Mouse (Mus musculus): ENCODE measurements at regions not wholly inside any gene's neighbourhood (a gene's known extent, or its start where the extent isn't known, plus 50 kb on each side); places are given as distances from the start of the nearest gene placed in this dataset.

- no peaks in the 10 kb centered on the region for H3K4me1 ChIP-seq
- H3K27me3 ChIP-seq (replicated peaks) = no peaks in the 10 kb centered on the region
- WGBS = 55% methylated on average over 4 of the region's 4 CpGs
- H3K4me3 ChIP-seq (replicated peaks) = no peak overlapping the region
- no peak overlapping the region for H3K27ac ChIP-seq (replicated peaks)
- H3K9ac ChIP-seq (replicated peaks) = no peak overlapping the region
- H3K4me2 ChIP-seq = no peak overlapping the region
- H3K9me3 ChIP-seq (replicated peaks) = no peaks in the 10 kb centered on the region
- no peaks in the 10 kb centered on the region for H3K36me3 ChIP-seq
- no peak for ATAC-seq (ENCODE audit: low FRiP score)
Measured at GRCm38 (mm10) chr11:109061971-109062370, 82.2 kb downstream of the E030025P04Rik start.

- ATAC-seq (ENCODE audit: low FRiP score) = no peak
- Histone ChIP-seq H3K4me2 (no peak overlapping the region), H3K4me3 (replicated peaks) (no peak overlapping the region), H3K4me1 (no peaks in the 10 kb centered on the region), H3K27me3 (replicated peaks) (no peaks in the 10 kb centered on the region), H3K9me3 (replicated peaks) (no peaks in the 10 kb centered on the region), H3K36me3 (no peaks in the 10 kb centered on the region), H3K9ac (replicated peaks) (no peak overlapping the region), H3K27ac (replicated peaks) (no peak overlapping the region)
- WGBS = 84% methylated on average over 3 of the region's 3 CpGs
Measured at GRCm38 (mm10) chr11:109060527-109060908, 83.7 kb downstream of the E030025P04Rik start.

GRCm38 (mm10) chr11:109059863-109060526 lies 84.2 kb downstream of the E030025P04Rik start:
- Histone ChIP-seq H3K27me3 (replicated peaks) (no peaks in the 10 kb centered on the region), H3K4me2 (no peak overlapping the region), H3K4me1 (no peaks in the 10 kb centered on the region), H3K9ac (replicated peaks) (no peak overlapping the region), H3K9me3 (replicated peaks) (0 out of 2 replicates have a peak, but pooled peaks cover under 1% of the 10 kb centered on the region), H3K4me3 (replicated peaks) (no peak overlapping the region), H3K36me3 (no peaks in the 10 kb centered on the region), H3K27ac (replicated peaks) (no peak overlapping the region)
- no peak for ATAC-seq (ENCODE audit: low FRiP score)
- WGBS = 92% methylated on average over 12 of the region's 12 CpGs

- Histone ChIP-seq H3K27me3 (replicated peaks) (no peaks in the 10 kb centered on the region), H3K36me3 (no peaks in the 10 kb centered on the region), H3K9ac (replicated peaks) (no peak overlapping the region)
Measured at GRCm38 (mm10) chr11:109058021-109058420, 86.1 kb downstream of the E030025P04Rik start.

GRCm38 (mm10) chr11:109048257-109049101 lies 95.7 kb downstream of the E030025P04Rik start:
- no peak overlapping the region for H3K9ac ChIP-seq (replicated peaks)
- H3K9me3 ChIP-seq (replicated peaks) = no peaks in the 10 kb centered on the region
- ATAC-seq (ENCODE audit: low FRiP score) = no peak
- no peak overlapping the region for H3K27ac ChIP-seq (replicated peaks)
- no peak overlapping the region for H3K4me3 ChIP-seq (replicated peaks)
- H3K4me2 ChIP-seq = no peak overlapping the region
- 74% methylated on average over 10 of the region's 10 CpGs for WGBS
- no peaks in the 10 kb centered on the region for H3K27me3 ChIP-seq (replicated peaks)
- H3K36me3 ChIP-seq = no peaks in the 10 kb centered on the region
- H3K4me1 ChIP-seq = peaks cover 3% of the 10 kb centered on the region; the same call in 1 of the 2 replicates

More at GRCm38 (mm10) chr11:109058021-109058420, 86.1 kb downstream of the E030025P04Rik start:
- Histone ChIP-seq H3K4me2 (no peak overlapping the region), H3K9me3 (replicated peaks) (peaks cover 6% of the 10 kb centered on the region; the same call in 1 of the 2 replicates), H3K27ac (replicated peaks) (no peak overlapping the region), H3K4me1 (no peaks in the 10 kb centered on the region), H3K4me3 (replicated peaks) (no peak overlapping the region)
- no peak for ATAC-seq (ENCODE audit: low FRiP score)

- no peak overlapping the region for H3K9ac ChIP-seq (replicated peaks)
- H3K9me3 ChIP-seq (replicated peaks) = no peaks in the 10 kb centered on the region
- no peak overlapping the region for H3K4me3 ChIP-seq (replicated peaks)
- WGBS = 91% methylated on average over 4 of the region's 4 CpGs
- peaks cover 3% of the 10 kb centered on the region; the same call in 1 of the 2 replicates for H3K4me1 ChIP-seq
- no peak for ATAC-seq (ENCODE audit: low FRiP score)
- H3K27me3 ChIP-seq (replicated peaks) = no peaks in the 10 kb centered on the region
- no peak overlapping the region for H3K27ac ChIP-seq (replicated peaks)
- no peak overlapping the region for H3K4me2 ChIP-seq
- no peaks in the 10 kb centered on the region for H3K36me3 ChIP-seq
Measured at GRCm38 (mm10) chr11:109047483-109048110, 96.6 kb downstream of the E030025P04Rik start.

- Histone ChIP-seq H3K4me2 (no peak overlapping the region), H3K4me3 (replicated peaks) (no peak overlapping the region), H3K36me3 (no peaks in the 10 kb centered on the region), H3K27me3 (replicated peaks) (no peaks in the 10 kb centered on the region), H3K9me3 (replicated peaks) (no peaks in the 10 kb centered on the region), H3K27ac (replicated peaks) (no peak overlapping the region), H3K4me1 (peaks cover 3% of the 10 kb centered on the region; the same call in 1 of the 2 replicates), H3K9ac (replicated peaks) (no peak overlapping the region)
- ATAC-seq (ENCODE audit: low FRiP score) = no peak
- 45% methylated on average over 1 of the region's 1 CpGs for WGBS
Measured at GRCm38 (mm10) chr11:109046446-109046845, 97.7 kb downstream of the E030025P04Rik start.

- 51% methylated on average over 7 of the region's 7 CpGs for WGBS
- no peak for ATAC-seq (ENCODE audit: low FRiP score)
- Histone ChIP-seq H3K4me3 (replicated peaks) (no peak overlapping the region), H3K9ac (replicated peaks) (no peak overlapping the region), H3K36me3 (no peaks in the 10 kb centered on the region), H3K27me3 (replicated peaks) (no peaks in the 10 kb centered on the region), H3K4me1 (peaks cover 4% of the 10 kb centered on the region; the same call in 1 of the 2 replicates), H3K9me3 (replicated peaks) (no peaks in the 10 kb centered on the region), H3K27ac (replicated peaks) (no peak overlapping the region), H3K4me2 (no peak overlapping the region)
Measured at GRCm38 (mm10) chr11:109040519-109040916, 103.7 kb downstream of the E030025P04Rik start.

- no peaks in the 10 kb centered on the region for H3K36me3 ChIP-seq
- H3K9me3 ChIP-seq (replicated peaks) = no peaks in the 10 kb centered on the region
- H3K9ac ChIP-seq (replicated peaks) = no peak overlapping the region
- no peak overlapping the region for H3K27ac ChIP-seq (replicated peaks)
- no peak overlapping the region for H3K4me3 ChIP-seq (replicated peaks)
- H3K27me3 ChIP-seq (replicated peaks) = no peaks in the 10 kb centered on the region
- H3K4me2 ChIP-seq = no peak overlapping the region
- peaks cover 4% of the 10 kb centered on the region; the same call in 1 of the 2 replicates for H3K4me1 ChIP-seq
- no peak for ATAC-seq (ENCODE audit: low FRiP score)
- WGBS = 68% methylated on average over 6 of the region's 6 CpGs
Measured at GRCm38 (mm10) chr11:109039792-109040518, 104.2 kb downstream of the E030025P04Rik start.

GRCm38 (mm10) chr11:109039060-109039791 lies 104.9 kb downstream of the E030025P04Rik start:
- Histone ChIP-seq H3K4me2 (no peak overlapping the region), H3K36me3 (no peaks in the 10 kb centered on the region), H3K27ac (replicated peaks) (no peak overlapping the region), H3K27me3 (replicated peaks) (no peaks in the 10 kb centered on the region), H3K4me1 (peaks cover 6% of the 10 kb centered on the region), H3K9ac (replicated peaks) (no peak overlapping the region), H3K4me3 (replicated peaks) (no peak overlapping the region), H3K9me3 (replicated peaks) (no peaks in the 10 kb centered on the region)
- 82% methylated on average over 10 of the region's 10 CpGs for WGBS
- no peak for ATAC-seq (ENCODE audit: low FRiP score)

- Histone ChIP-seq H3K4me3 (replicated peaks) (no peak overlapping the region), H3K9ac (replicated peaks) (no peak overlapping the region), H3K4me1 (peaks cover 11% of the 10 kb centered on the region), H3K36me3 (no peaks in the 10 kb centered on the region), H3K9me3 (replicated peaks) (no peaks in the 10 kb centered on the region), H3K27me3 (replicated peaks) (no peaks in the 10 kb centered on the region), H3K27ac (replicated peaks) (no peak overlapping the region), H3K4me2 (no peak overlapping the region)
- no peak for ATAC-seq (ENCODE audit: low FRiP score)
- WGBS = 91% methylated on average over 7 of the region's 7 CpGs
Measured at GRCm38 (mm10) chr11:109038136-109038535, 106.0 kb downstream of the E030025P04Rik start.

Measured in neural tube, embryonic 15.5 days (tissue).